Mouse (Mus musculus): ENCODE results near the gene Prph. TPM values are rescaled to one million over a fixed set of nuclear protein-coding genes. Genes with fewer than 3 reads are reported as not detected.

Gene Prph
- polyA plus RNA-seq, 1 experiment, result 47.0 TPM

DNA sequence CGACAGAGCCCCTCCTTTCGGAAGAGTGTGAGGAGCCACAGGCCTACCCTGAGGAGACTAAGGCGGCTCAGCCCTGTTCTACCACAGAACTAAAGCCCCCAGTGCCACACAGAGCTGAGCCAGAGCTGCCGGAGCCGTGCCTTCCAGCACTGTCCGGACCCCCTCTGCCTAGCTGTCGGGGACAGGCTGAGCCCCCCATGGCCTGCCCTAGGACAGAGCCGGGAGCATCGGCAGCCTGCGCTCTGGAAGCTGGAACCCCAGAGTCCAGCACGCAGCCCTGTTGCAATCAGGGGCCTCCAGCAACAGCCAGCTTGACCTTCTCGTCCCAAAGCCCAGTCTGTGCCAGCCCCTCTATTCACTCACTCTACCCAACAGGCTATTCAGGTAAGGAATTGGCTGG is 27.3 kb downstream of the Prph start:
- DNase-seq (ENCODE audit: low read depth), result no peak
- TF ChIP-seq CTCF (IDR thresholded peaks at IDR 0.05; ENCODE audit: borderline replicate concordance, extremely low read depth, insufficient read depth, insufficient read length) (no peak), POLR2A (IDR thresholded peaks at IDR 0.05; ENCODE audit: borderline replicate concordance, extremely low read depth, insufficient read depth, insufficient read length, poor library complexity, severe bottlenecking) (no peak)

DNA sequence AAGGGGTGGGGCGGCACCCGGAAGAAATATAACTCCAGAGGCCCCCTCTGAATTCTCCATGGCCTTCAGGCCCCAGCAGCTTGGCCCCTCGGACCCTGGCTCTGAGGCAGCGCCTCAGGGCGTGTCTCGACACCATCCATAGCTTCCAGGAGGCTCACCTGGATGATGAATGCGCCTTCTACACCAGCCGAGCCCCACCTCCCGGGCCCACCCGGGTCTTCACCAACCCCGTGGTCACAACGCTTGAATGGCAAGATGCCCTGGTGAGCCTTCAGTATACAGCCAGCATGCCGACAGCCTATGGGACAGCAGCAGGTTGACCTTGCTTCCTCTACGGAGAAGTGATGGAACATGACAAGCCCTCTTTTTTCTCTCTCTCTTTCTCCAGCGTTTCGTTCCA is 27.9 kb downstream of the Prph start:
- no peak for TF ChIP-seq CTCF (IDR thresholded peaks at IDR 0.05; ENCODE audit: borderline replicate concordance, extremely low read depth, insufficient read depth, insufficient read length)
- TF ChIP-seq POLR2A (IDR thresholded peaks at IDR 0.05; ENCODE audit: borderline replicate concordance, extremely low read depth, insufficient read depth, insufficient read length, poor library complexity, severe bottlenecking), result no peak
- no peak for DNase-seq (ENCODE audit: low read depth)

DNA sequence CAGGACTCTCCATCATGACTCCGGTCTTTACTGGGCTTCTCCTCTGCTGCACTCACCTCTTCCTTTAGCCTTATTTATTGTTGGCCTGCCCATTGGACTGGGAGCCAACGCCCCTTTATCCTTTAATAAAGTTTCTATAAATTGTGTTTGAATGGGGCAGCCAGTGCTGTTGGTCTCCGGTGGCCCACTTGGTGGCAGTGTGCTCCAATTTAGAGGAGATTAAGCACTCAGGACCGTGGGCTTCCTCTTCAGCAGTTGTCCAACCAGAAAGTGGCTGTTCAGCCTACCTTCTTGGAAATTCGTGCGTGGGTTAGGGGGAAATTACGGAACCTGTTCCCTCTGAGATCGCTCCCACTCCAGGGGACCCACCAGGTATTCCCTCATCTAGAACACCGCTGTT is 28.3 kb downstream of the Prph start:
- TF ChIP-seq POLR2A (IDR thresholded peaks at IDR 0.05; ENCODE audit: borderline replicate concordance, extremely low read depth, insufficient read depth, insufficient read length, poor library complexity, severe bottlenecking), result no peak
- TF ChIP-seq CTCF (IDR thresholded peaks at IDR 0.05; ENCODE audit: borderline replicate concordance, extremely low read depth, insufficient read depth, insufficient read length), result peak; percentile 69
- peak; percentile 71 for DNase-seq (ENCODE audit: low read depth)

DNA sequence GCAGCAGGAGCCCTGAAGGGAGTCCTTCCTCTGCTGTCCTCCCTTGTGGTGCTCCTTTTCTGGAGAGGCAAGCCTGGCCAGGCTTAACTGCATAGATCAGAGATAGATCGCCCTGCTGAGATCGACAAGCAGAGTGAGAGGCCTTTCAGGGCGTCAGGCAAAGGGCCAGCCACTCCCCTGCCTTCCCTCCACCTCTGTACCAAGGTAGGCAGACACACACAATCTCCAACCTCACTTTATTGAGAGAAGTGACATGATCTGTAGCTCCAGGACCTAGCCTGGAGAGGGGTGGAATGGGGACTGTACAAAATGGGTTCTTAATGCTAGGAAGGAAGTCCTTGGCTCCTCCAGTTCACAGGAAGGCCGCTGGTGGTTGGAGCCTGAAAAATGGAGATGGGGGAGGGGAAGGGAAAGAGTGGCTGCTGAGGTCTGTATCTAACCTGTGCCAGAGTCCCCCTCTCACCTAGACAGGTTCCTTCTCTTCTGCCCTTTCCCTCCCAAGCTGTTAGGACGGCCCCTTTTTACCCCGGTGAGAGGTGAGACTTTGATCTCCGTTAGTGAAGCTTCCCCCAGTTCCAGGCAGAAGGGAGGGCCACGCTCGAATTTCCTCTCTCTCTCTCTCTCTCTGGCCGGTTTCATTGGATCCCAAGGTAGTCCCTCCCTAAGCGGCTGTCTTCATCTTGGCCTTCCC is 29.0 kb downstream of the Prph start:
- DNase-seq (ENCODE audit: low read depth), result no peak
- no peak for TF ChIP-seq POLR2A (IDR thresholded peaks at IDR 0.05; ENCODE audit: borderline replicate concordance, extremely low read depth, insufficient read depth, insufficient read length, poor library complexity, severe bottlenecking)
- TF ChIP-seq CTCF (IDR thresholded peaks at IDR 0.05; ENCODE audit: borderline replicate concordance, extremely low read depth, insufficient read depth, insufficient read length), result no peak

DNA sequence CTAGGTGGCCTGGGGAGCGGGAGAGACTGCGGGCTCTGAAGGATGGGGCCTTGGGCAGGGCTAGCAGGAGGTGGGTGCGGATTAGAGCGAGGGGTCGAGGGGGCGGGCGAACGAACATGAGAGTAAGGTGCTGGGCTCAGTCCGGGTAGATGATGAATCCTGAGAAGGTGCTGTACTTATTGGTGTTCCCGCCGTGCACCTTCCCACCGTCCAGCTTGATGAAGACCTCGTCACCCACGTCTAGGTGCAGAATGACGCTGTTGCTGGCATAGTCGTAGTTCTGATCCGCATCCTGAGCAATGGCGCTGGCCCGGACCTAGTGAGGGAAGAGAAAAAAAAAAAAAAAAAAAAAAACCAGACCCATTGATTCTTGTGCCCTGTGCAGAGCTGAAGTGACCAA is 29.6 kb downstream of the Prph start:
- no peak for TF ChIP-seq POLR2A (IDR thresholded peaks at IDR 0.05; ENCODE audit: borderline replicate concordance, extremely low read depth, insufficient read depth, insufficient read length, poor library complexity, severe bottlenecking)
- TF ChIP-seq CTCF (IDR thresholded peaks at IDR 0.05; ENCODE audit: borderline replicate concordance, extremely low read depth, insufficient read depth, insufficient read length), result no peak
- DNase-seq (ENCODE audit: low read depth), result no peak

DNA sequence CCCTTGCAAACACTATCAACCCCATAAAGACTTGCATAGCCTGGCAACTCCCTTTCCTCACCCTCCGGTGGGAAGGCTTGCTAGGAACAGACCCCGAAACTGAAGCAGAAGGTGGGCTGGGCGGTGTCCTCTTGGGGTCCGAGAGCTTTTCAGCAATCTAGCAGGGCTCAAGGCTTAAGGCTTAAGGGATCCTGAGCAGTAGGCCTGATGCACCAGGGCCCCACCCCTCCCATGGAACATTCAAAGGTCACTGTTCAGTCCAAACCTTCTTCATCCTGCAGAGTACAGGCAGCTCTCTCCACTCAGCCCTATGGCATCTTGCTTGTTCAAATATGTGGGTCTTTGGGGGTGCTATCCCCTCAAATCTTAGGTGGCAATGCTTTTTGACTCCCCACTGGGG is 31.0 kb downstream of the Prph start:
- TF ChIP-seq CTCF (IDR thresholded peaks at IDR 0.05; ENCODE audit: borderline replicate concordance, extremely low read depth, insufficient read depth, insufficient read length), result no peak
- TF ChIP-seq POLR2A (IDR thresholded peaks at IDR 0.05; ENCODE audit: borderline replicate concordance, extremely low read depth, insufficient read depth, insufficient read length, poor library complexity, severe bottlenecking), result no peak
- DNase-seq (ENCODE audit: low read depth), result no peak

DNA sequence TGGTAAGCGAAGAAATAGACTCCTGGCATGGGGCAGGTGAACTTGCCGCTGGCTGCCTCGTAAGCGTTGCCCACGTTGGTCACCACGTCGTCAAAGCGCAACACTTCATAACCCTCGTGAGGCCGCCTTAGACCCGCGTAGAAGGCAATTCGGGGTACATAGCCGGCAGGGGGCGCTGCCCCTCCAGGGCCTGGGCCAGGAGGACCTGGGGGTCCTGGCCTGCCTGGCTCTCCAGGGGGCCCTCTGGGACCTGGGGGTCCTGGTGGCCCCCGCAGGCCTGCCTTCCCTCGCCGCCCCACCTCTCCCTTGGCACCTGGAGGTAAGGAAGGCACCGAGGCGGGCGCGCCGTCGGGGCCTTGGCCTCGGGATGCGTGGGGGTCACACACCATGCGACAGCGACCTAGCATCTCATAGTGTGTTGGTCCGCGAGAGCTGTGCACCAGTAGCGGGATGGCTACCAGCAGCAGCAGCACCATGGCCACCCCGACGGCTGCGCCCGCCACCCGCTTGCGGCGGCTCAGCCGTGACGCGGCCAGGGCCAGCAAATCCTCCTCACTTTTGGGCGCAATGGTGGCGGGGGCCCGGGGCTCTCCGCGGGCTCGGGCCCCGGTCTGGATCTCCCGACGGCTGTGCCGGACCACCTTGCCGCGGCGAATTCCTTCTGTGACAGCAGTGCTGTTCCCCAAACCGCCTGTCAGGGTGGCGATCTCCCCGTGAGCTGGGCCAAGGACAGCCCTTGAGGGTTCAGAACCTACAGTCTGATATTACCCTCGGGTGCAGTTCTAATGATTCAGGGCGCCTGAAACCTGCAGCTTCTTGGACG is 32.5 kb downstream of the Prph start, which contains the start of gene C1ql4:
Gene C1ql4, minus strand, starts transcription at position 565 of the 823 bp plus-strand sequence.
- no peak for DNase-seq (ENCODE audit: low read depth)
- TF ChIP-seq CTCF (IDR thresholded peaks at IDR 0.05; ENCODE audit: borderline replicate concordance, extremely low read depth, insufficient read depth, insufficient read length) (peak; percentile 42; the same call in 1 of the 2 replicates), POLR2A (IDR thresholded peaks at IDR 0.05; ENCODE audit: borderline replicate concordance, extremely low read depth, insufficient read depth, insufficient read length, poor library complexity, severe bottlenecking) (no peak)

DNA sequence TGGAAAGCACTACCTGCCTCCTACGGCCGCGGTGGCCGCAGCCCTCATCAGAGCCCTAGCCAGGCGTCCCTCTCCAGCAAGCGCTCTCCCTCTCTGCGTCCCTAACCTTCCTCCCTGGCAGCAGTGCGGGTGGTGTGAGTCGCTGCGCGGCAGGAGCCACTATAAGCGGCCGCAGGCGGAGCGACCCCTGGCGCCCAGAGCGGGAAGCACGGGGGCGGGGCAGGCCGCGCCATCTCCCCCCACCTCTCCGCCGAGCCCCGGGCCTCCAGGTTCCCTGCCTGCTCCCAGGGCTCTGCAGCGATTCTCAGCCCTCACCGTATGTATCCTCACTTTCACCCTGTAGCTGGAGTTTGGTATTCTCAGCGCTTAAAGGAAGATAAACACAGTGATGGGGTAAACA is 33.3 kb downstream of the Prph start:
- peak; percentile 79 for TF ChIP-seq CTCF (IDR thresholded peaks at IDR 0.05; ENCODE audit: borderline replicate concordance, extremely low read depth, insufficient read depth, insufficient read length)
- no peak for TF ChIP-seq POLR2A (IDR thresholded peaks at IDR 0.05; ENCODE audit: borderline replicate concordance, extremely low read depth, insufficient read depth, insufficient read length, poor library complexity, severe bottlenecking)

DNA sequence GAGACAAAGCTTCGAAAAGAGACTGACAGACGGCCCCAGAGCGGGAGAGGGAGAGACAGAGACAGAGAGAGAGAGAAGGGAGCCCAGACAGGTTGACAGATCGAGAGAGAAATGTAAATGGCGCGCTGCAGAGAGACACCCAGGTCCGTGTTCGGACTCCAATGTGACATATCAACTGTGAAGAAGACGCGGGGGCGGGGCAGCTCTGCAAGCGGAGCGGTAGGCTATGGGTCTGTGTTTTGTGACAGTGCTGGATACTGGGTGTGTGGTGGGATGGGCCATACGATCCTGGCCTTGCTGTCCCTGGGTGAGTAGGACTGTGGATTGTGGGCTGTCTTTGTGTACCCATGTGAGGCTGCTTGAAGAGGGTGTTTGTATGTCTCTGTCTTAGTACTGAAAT is 34.1 kb downstream of the Prph start:
- no peak for DNase-seq (ENCODE audit: low read depth)
- TF ChIP-seq CTCF (IDR thresholded peaks at IDR 0.05; ENCODE audit: borderline replicate concordance, extremely low read depth, insufficient read depth, insufficient read length) (no peak), POLR2A (IDR thresholded peaks at IDR 0.05; ENCODE audit: borderline replicate concordance, extremely low read depth, insufficient read depth, insufficient read length, poor library complexity, severe bottlenecking) (no peak)

More for the DNA sequence above, 33.3 kb downstream of the Prph start:
- DNase-seq (ENCODE audit: low read depth), result peak; percentile 82

DNA sequence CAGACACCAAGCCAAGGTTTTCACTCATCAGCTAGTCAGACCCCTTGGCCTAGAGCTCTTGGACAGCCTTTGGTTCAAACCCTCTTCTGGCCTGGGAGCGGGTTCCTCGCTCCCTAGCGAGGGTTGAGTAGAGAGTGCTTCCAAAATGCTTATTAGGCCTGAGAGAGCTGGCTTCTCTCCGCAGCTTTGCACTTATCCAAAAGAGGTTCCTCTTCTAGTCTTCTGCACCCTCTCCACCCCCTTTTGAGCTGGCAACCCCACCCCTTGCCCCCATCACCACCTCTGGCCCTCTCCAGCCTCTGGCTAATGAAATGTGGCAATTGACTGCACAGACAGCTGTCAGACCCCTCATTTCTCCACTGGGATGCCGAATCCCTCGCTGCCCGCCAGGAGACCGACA is 37.9 kb downstream of the Prph start, which contains the start of gene Dnajc22:
Gene Dnajc22, plus strand, starts transcription at position 301 of the 400 bp plus-strand sequence.
- TF ChIP-seq POLR2A (IDR thresholded peaks at IDR 0.05; ENCODE audit: borderline replicate concordance, extremely low read depth, insufficient read depth, insufficient read length, poor library complexity, severe bottlenecking) (no peak), CTCF (IDR thresholded peaks at IDR 0.05; ENCODE audit: borderline replicate concordance, extremely low read depth, insufficient read depth, insufficient read length) (no peak)
- no peak for DNase-seq (ENCODE audit: low read depth)

All from brain, embryonic 14.5 days (tissue).